Mouse (Mus musculus) spleen, postnatal 10 days (tissue): ENCODE measurements around the gene Mcu.

Experiments used
- DNase-seq, 2 experiments: peaks; one replicate each; pipeline ENCODE4 v3.0.0; 2021 to 2022; ENCODE audit warnings: low spot score in 2 of 2

Gene Mcu

DNA sequence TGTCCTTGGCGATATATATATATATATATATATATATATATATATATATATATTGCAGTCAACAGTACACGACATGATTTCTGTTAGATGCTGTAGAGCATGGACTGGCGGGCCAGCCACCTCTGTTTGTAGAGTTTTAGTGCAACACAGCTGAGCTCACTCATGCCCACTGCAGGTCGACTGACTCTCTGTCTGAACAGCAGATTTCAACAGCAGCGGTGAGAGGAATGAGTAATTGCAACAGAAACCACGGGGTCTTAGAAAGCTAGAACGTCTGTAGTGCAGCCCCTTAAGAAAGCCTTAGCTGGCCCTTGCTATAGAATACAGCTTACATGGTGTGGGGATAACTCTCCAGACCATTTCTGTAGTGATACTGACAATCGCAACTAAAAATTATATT lies 121.6 kb downstream of the Mcu start:
- no peak for DNase-seq

GRCm38 (mm10) chr10:59494044-59494443 lies 122.4 kb downstream of the Mcu start:
- no peak for DNase-seq

- DNase-seq = no peak
These were observed 125.6 kb downstream of the Mcu start for GRCm38 (mm10) chr10:59490920-59491319.

- no peak for DNase-seq
These were observed 127.1 kb downstream of the Mcu start for GRCm38 (mm10) chr10:59489411-59489810.

DNA sequence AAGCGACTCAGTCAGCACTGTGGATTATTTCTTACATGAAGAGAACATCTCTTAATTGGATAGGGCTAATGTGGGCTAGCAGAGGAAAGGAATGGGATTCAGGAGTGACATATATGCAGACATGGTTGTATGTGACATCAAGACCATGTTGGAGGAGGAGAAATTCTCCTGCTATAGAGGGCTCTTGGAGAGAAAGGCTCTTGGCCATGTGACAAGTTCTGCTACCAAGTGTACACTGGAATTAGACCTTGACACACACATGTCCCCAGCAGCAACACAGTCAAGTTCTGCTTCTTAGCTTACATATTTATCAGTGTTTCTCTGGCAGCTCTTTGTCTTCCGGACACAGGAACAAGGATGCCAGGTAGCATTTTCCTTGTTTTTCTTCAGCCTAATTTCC lies 129.1 kb downstream of the Mcu start:
- DNase-seq = no peak

GRCm38 (mm10) chr10:59484318-59484717 lies 132.2 kb downstream of the Mcu start:
- DNase-seq = no peak

DNA sequence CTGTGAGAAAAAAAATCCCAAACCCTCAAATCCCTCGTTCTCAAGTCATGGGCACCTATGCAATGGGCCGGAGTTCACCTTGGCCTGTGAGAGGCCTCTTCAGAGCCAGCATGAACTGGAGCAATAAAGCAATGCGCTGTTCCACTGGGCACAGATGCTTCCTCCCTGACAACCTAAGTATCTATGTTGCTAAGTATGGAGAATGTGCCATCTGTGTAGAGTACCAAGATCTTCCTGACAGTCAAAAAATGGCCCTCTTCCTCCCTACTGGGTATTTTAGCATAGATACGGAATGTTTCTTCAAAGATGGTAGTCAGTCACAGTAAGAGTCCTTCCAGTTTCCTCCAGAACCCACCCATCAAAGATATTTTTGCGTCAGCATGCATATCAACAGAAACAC lies 135.1 kb downstream of the Mcu start:
- DNase-seq = no peak

- DNase-seq = no peak
These were observed 146.0 kb downstream of the Mcu start for GRCm38 (mm10) chr10:59470451-59470850.

DNA sequence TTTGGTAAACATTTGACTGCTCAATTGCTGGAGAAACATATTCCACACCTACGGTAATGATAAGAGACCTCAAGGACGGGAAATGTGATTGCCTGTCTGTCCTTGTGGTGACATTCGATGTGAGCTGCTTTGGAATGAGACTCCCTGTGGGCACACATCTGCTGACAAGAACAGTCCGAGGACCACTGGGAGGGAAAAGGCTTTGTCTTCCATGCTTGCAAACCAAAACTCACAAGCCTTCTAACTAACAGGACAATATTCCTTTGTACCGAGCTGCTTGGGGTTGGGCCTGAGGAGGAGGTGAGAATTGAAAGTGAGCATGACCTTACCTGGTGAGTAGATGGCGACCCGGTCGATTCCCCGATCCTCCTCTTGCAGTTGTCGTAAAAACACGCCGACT lies 149.2 kb downstream of the Mcu start:
- no peak for DNase-seq

- DNase-seq = no peak
These were observed 149.9 kb downstream of the Mcu start for GRCm38 (mm10) chr10:59466626-59467025.

DNA sequence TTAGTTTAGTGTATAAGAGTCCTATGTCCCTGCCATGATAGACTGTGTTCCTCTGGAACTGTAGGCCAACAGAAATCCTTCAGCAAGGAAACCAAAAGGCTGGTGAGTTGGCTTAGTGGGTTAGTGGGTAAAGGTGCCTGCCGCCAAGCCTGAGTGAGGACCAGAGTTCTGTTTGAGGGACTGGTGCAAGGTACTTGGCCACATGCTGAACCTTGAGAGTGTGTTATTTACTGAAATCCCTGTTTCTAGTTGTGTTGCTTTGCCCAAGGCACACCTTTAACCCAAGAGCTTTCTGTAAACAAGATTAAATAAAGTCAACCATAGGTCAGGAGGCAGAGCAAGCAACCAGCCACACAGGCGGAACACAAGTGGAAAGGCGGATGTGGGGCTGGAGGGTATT lies 150.9 kb downstream of the Mcu start:
- DNase-seq = no peak

- no peak for DNase-seq
These were observed 154.2 kb downstream of the Mcu start for GRCm38 (mm10) chr10:59462307-59462706.

DNA sequence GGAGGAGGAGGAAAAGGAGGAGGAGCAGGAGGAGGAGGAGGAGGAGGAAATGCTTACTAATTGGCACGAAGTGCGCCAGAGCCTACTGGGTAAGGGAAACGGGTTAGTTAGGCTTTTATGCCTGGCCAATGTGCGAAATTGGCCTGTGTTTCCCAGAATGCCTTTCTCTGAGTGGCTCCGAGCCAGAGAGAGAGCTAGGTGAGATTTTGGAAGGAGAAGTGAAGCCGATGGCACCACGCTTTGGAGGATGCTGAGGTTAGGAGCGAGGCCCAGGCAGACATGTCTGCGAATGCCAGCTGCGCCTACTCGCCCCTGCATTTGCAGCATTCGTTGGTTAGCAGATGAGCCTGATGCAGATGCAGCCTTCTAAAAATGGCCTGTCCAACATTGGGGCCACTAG lies 156.7 kb downstream of the Mcu start:
- DNase-seq = no peak

DNA sequence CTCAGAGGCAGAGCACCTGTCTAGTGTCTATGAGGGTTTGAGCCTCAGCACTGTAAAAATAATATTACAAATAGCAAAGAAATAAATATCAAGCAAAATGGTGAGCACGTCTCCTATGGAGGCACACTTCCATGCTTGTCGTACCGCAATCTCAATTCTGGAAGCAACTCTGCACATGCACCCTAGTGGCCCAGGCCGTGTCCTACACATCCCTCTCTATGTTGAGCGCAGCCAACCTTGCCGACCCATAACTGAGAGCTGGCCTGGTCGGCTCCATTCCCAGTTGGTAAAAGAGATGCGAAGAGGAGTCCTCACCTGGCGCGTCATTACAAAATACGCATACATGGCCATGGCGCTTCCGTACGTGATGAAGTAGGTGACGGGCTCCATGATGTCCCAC lies 161.9 kb downstream of the Mcu start:
- no peak for DNase-seq

- DNase-seq = no peak
These were observed 164.7 kb downstream of the Mcu start for GRCm38 (mm10) chr10:59451839-59452238.

- no peak for DNase-seq
These were observed 168.9 kb downstream of the Mcu start for GRCm38 (mm10) chr10:59447546-59447945.

DNA sequence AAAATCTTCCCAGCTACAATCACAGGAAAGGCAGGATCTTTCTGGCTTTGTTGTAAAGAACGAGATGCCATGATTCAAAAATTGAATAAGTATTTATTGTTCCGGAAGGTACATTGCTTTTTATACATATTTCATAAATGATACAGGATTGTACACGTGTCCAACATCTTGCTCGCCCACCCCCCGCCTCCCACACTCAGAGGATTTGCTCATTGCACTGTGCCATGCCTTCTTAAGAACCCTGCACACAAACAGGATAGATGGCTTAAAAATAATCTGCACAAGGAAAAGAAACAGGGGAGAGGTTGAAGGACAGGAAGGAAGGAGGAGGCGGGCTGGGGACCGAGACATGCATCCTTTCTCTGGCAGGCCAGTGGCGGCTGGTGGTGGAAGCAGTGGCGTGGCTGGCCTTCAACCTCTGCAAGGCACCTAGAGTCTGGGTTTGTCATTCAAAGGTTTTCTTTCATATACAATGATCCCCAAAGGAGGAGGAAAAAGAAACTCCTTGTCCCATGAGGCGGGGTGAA lies 169.5 kb downstream of the Mcu start:
- DNase-seq = no peak

DNA sequence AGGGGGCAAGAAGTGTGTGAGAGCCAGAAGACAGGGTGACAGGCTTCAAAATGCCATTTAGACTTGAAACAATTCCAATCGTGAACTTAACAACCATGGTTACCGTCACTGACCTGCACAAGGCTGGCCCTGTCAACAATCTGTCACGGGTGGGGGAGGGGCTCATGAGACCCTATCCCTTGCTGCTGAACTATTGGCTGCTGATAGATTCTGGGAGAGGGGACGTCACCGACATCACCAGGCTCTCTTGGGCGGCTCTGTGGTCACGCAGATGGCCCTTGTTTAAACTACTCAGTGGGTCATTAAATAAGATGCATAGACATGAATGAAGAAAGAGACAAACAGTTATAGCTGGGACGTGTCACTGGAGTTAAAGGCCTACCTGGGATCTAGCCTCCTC lies 171.9 kb downstream of the Mcu start:
- no peak for DNase-seq

- no peak for DNase-seq
These were observed 172.4 kb downstream of the Mcu start for GRCm38 (mm10) chr10:59444106-59444505.

DNA sequence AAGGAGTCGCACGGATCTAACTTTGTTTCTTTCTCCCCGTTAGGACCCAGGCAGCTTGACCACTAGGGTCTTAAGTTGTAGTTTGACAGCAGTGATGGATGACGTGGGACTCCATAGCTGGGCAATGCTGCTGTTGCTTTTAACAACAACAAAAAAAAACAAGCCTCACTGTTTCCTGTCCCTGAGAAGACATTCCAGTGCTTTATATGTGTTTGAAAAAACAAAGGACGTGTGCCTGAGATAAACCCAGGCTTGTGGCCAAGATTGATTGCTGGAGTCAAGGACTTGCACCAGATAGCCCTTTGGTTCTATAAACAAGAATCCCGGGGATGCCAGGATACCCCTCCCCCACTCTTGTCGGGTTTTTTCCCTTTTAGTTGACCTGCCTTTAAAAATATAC lies 173.3 kb downstream of the Mcu start:
- DNase-seq = no peak

GRCm38 (mm10) chr10:59441735-59442134 lies 174.8 kb downstream of the Mcu start, which contains the start of gene Oit3:
Oit3 (minus strand) TSS chr10:59441778.
- no peak for DNase-seq

- no peak for DNase-seq
These were observed 176.3 kb downstream of the Mcu start for GRCm38 (mm10) chr10:59440177-59440576.

DNA sequence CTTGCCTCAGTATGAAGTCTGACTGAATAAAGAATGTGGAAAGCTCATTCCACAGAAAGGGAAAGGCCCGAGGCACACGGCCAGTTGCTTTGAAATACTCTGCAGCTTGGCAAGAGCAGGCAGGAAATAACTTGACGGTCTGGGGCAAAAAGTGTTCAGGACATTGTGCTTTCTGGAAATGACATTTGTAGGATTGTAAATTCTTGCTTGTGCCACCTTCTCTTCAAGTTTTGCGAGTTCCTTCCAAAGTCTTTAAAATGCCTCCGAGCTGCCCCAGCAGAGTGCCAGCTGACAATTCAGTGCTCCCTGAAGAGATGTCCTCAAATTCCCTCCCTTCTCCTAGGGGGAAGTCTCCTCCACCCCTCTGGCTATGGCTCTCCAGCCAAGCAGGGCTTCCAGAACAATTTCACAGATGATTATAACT lies 177.0 kb downstream of the Mcu start:
- DNase-seq = no peak

GRCm38 (mm10) chr10:59438651-59439050 lies 177.8 kb downstream of the Mcu start:
- DNase-seq = no peak

DNA sequence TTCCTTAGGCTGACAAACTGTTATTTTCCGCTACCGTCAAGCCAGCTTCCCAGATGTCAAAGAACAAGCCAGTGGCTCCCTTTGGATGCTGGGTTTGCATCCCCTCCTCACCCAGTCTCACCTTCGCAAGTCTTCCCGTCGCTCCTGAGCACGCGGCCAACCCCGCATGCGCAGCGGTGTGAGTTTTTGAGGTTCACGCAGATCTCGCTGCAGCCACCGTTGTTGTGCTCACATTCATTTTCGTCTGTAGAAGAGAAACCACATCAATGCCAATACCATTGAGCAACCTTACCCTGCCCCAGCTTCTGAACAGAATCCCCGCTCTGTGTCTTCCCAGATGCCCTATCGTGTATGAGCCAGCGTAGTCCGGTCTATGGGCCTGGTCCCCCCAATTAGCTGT lies 180.7 kb downstream of the Mcu start:
- no peak for DNase-seq
